Mouse (Mus musculus) cerebellum, adult 11-12 months (tissue): ENCODE data around the gene Spaca6.
A peak's percentile ranks its signal among the peaks of the same experiment; 100 is the strongest.
"Not testable (repeated sequence)": the region's sequence is repeated elsewhere in the genome, so short reads cannot be mapped to it uniquely, and the experiment has no call there.

Source experiments
- DNase-seq: peaks from one replicate; pipeline ENCODE4 v3.0.0; 2022

The Spaca6 gene

DNA sequence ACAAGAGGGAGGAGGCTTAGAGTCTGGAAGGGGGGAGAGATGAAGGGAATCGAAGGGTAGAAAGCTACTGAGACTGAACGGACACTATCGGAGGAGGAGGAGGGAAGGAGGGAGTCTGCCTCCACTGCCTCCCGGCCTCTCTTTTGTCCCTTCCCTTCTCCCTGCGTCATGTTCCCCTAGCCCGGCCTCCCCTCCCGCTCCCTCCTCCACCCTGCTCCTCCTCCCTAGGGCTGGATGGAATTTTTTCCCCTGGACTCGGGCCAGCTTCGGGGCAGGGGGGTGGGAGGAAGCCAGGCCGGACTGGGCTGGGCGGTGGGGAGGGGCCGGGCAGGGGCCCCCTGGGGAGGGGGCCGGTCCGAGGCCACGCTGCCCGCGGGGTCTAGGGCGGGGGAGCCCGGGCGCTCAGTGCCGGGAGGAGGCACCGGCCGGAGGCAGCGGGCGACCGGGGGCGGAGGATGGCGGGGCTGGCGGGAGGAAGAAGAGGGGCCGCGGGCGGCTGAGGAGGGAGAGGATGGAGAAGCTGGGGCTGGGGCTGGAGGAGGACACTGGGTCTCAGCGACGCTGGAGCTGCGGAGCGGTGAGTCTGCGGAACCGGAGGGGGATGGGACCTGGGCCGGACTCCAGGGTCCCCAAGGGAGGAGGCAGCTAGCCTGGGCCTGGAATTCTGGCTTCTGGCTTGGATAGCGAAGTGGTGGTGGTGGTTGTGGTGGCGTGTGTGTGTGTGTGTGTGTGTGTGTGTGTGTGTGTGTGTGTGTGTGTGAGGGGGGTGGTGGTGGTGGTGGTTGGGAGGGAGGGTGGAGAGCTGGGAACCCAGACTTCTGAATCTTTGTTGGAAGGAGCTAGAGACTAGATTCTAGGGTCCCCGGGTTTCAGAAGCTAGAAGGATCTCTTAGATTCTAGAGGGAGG is at the start of gene Spaca6:
Gene Spaca6 (plus strand): TSS at position 408 of the 907 bp plus-strand sequence.
- peak; percentile 96 for DNase-seq

DNA sequence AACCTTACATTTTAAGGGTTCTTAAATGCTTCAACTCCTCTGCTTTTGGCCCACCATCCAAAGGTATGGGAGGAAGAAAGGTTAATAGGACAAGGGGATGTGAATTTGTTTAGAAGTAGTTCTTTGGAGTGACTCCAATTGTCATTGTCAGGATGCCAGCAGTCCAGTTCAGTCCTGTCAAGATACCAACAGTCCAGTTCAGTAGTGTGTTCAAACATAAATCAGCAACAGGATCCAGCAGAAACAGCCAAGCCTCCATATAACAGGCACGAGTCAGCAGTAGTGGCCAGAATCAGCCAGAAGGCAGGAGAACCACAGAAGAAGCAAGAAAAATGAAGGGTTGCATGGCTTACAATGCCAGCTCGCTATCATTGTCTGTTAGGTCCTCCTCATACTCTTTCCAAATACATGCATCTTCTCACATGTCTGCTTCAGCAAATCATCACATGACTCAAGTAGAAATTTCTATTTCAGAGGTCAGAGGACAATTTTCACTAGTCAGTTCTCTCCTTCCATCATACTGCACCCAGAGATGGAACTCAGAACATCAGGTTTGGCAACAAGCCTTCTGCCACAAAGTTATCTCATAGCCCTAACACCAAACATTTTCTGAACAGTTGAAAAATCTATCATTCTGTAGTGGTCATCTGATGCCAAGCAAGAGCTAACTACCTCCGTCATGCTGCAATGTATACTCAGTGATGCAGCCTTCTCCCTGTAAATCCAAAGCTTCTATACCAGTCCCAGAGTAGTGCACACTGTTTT is 35.9 kb upstream of the Spaca6 start:
- no peak for DNase-seq

DNA sequence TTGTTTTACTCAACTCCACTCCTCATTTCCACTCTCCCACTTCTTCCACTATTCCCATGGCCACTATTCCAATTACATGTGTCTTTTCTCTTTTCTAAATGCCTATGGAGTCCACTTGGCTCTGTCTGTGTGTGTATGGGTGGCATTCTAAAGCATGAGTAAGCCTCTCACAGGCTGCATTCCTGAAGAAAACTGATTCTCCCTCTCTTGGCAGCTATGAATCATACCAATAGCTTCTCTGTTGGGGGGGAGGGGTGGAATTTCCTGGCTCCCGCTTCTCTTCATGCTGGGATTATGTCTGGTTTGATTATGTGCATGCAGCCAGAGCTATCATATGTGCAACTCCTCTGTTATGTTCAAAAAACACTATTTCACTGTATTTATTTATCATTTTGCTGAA is 34.4 kb upstream of the Spaca6 start:
- peak; percentile 34 for DNase-seq

DNA sequence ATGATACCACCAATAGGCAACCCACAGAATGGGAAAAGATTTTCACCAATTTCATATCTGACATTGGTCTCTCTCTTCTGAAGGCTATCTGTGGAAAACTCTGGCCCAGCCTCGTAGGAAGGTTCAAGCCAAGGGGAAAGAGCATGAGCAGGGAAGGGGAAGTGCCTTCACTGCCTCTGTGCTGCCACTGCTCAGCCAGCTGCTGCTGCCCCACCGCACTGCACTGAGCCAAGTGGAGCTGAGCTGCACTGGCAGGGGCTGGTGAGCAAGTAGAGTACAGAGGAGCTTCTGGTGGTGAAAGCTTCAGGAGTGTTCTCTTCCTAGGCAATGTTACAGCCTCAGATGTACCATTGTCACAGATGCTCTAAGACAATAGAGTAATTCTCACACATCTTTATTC is 31.4 kb upstream of the Spaca6 start:
- no peak for DNase-seq

DNA sequence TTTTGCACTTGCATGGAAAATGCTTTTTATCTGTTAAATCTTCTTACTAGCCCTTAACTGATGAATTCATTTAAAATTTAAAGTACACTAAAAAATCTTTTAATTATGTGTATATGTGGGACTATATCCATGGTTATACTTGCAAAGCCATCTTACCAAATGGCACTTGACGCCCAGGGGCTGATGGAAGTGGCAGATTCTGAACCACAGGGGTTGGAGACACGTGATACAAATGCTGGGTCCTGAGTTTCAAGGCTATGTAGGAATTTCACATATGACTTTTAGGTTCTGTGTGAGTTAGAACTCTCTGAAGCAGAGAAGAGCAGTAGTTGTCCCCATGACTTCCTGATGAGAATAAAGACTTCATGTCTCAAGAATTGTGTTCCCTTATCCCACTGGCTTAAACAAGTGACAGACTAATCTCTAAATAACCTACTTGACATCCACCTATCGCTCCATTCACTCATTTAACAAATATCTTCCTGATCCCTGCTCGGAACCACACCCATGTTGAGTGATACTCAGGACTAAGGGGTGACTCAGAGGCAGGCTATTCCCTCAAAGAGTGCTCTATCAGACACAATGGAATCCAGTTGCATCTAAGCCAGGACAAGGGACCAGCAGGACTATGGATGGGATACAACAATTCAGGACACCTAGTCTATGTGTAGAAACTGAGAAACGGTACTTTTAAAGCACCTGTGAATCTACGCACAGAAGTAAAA is 3.2 kb upstream of the Spaca6 start:
- no peak for DNase-seq

DNA sequence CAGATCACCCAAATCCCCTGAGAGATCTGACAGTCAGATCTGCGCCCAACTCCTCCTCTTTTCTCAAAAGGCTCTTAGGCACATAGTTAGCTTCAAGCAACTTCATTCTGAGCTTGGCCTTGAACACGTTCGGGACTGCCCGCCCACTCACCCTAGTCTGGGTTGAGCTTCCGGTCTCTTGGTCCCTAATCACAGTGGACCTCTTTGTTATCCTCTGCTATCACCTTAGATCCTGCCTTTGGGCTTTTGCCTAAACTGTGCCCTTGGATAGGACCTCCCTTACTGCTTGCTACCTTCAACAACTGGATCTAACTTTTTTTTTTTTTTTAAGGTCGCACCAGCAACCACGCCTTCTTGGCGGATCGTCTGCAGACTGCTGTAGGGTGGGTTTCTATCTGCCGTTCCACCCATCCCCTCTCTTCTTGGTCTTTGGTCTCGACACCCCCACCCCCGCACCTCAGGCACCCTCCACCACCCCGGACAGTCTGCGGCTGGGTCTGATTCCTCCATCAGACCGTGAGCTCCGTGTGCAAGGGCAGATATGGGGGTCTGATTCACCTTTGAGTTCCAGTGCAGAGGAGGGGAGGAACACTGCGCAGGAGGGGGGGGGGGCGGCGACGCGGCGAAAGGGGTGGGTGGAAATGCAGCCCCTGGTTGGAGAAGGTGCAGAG is 902 bp upstream of the Spaca6 start:
- peak; percentile 82 for DNase-seq

DNA sequence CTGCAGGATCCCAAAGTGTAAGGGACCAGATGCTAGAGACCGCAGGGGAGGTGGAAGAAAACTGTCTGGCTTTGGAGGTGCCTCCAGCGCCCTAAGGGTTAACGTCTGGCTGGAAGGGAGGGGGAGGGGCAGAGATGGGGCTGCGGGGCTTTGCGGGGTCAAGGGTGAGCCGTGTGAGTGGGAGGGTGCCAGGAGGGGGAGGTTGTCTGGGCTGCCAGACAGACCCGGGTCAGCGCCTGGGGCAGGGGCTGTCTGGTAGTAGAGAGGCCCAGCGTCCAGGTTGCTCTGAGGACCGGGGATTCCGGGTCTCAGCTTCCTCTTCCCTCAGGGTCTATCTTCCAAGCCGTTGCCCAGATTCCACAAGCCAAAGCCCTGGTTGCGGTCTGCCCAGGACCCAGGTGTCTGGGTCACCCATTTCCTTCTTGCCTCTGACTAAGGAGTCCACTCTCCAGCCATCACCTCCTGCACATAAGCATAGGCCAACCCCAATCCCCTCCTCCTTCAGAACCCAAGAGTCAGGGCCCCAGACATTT is 766 bp downstream of the Spaca6 start:
- peak; percentile 88 for DNase-seq

DNA sequence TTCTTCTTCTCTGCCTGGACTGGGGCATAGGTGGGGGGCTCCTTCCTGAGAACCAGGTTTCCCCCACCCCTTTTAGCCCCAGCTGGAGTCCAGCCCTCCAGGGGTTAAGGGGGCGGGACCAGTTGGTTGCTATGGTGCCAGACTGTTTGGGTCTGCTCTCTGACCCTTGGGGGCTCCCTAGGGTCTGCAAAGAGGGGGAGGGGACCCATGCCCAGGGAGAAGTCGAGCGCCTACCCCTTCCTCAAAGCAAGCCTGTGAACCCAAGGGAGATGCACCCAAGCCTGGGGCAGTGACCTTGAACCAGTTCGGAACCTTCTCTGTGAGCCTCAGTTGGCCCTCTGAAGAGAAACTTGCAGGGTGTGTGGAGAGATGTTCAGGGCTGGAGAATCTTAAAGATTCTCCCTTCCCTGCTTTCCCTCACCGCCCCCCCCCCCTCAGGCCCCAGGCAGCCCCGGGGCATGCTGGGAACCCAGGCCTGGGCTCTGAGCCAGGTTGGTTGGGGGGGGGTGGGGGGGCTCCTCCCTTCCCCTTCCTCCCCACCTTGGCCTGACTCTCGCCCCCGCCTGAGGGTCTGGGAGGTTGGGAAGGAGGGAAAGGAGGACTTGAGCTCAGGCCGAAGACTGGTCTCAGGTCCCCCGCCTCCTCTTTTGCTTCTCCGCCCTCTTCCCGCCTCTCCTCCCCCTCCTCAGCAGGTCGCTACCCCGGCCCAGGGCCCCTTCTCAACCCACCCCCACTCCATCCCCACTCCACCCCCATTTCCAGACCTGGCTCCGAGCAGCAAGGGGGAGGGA is 1.4 kb downstream of the Spaca6 start:
- peak; percentile 83 for DNase-seq

DNA sequence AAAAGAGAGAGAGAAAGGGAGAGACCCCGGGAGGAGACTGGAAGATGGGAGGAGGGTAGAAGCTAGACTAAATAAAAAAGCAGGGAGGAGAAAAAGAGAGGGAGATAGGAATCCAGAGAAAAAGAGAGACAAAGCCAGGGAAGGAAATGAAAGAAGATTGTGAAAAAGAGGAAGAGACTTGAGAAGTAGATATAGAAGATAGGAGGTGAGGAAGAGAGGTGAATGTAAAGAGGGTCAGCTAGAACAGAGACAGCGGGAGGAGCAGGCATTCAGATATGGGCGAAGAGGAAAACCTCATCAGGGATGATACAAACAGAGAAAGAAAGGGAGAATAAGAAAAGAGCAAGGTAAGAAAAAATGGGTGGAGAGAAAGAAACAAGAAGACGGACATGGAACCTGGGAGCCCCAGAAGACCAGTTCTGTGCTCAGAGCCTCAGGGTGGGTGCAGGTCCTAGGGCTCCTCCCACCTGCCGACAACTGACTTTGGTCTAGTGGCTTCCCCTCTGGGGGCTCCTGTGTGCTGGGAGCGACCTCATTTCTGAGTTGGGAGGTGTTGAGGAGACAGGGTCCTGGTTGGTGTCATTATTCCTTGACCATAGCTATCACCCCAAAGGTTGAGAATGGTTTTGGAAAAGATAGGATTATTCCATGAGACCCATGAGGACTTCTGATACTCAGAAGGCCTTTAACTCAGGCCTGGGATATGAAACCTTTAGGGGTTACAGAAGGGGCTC is 2.3 kb downstream of the Spaca6 start:
- DNase-seq, result peak; percentile 56

DNA sequence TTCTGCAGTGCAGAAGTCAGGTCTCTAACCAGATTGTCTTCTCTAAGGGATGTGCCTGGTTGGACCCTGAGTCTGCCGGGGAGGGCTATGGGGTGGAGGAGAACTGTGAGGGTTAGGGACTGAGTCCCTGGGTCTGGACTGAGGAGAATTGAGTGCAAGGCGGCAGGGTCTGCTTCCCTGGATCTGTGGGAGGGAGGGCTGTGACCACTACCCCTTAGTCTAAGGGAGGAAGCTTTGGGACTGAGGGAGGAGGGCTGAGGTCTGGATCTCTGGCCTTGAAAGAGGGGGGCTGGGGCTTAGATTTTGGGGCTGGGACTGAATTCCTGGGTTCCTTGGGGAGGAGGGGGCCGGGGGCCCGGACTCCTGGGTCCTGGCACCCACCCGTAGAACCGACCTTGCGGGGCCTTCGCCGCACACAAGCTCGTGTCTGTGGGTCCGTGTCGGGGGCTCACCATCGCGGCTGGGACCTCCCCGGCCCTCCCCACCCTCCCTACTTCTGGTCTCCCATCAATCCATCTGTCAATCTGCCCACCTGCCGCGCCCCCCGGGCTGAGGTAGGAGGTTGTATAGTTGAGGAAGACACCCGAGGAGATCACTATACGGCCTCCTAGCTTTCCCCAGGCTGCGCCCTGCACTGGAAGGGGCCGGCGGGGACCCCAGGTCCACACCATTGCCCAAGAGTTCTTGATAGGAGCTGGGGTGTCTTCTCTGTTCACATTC is 3.0 kb downstream of the Spaca6 start:
- peak; percentile 53 for DNase-seq

DNA sequence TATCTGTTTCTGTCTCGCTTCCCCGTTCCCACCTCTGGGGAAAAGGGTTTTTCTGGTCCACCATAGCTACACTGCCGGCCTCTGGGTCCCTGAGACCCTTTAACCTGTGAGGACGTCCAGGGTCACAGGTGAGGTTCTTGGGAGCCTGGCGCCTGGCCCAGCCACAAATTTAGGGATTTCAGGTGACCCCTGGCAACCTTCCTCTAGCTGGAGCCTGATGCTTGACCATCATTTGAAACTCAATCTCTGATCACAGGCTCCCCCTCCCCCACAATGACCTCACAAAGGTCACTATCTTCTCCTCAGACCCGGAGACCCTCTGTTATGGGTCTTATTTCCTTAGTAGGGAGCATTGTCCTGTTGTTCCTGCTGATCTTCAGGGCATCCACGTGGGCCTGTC is 3.8 kb downstream of the Spaca6 start:
- DNase-seq, result peak; percentile 59

DNA sequence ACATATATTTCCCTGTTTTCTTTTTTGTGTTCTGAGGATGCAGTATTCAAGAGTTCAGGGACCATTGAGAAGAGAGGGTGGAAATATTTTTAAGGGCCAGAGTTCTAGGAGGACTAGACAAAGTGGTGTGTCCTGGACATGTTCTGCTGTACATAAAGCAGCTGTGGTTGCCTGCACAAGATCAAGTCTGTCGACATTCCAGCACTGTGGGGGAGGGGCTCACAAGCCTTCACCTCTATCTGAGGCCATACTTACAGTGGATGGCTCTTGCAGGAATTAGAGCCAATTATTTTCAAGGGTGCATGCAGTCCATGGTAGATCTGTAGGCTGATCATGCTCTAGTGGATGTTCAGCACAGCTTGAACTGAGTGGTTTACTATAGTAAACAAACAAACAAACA is 7.9 kb downstream of the Spaca6 start:
- no peak for DNase-seq

DNA sequence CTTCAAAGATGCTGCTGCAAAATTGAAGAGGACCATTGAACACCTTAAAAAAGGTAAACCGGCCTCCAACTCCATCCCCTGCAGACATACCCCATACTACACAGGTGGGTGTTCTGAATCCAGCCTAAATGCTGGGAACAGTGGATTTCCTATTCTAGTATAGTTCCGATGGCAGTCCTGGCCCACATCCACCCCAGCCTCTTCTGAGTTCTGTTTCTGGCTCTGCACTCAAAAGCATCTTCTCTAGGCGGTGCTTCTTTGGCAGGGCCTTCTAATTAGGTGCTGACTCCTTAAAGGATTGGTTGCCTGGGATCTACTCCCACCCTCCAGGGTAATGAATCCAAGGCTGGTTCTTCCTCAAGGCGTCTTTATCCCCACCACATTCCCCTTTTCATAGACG is 9.1 kb downstream of the Spaca6 start:
- DNase-seq, result no peak

DNA sequence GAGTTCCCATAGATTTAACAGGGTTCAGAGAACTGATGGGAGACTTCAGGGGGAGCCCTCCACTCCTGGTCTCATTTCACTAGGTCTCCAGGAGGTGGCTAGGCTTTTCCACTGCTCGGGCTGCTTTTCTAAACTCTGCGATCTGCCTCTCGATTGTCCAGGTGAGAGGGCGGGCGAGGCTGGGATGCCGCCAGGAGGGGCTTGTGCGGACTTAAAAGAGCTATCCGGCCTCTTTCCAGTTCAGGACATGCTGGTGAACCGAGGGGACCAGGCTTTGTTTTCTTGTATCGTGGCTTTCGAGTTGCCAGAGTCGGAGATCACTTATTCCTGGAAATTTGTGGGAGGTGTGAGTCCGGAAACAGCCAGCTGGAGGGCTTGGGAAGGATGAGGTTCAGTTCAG is 10.5 kb downstream of the Spaca6 start:
- peak; percentile 71 for DNase-seq

DNA sequence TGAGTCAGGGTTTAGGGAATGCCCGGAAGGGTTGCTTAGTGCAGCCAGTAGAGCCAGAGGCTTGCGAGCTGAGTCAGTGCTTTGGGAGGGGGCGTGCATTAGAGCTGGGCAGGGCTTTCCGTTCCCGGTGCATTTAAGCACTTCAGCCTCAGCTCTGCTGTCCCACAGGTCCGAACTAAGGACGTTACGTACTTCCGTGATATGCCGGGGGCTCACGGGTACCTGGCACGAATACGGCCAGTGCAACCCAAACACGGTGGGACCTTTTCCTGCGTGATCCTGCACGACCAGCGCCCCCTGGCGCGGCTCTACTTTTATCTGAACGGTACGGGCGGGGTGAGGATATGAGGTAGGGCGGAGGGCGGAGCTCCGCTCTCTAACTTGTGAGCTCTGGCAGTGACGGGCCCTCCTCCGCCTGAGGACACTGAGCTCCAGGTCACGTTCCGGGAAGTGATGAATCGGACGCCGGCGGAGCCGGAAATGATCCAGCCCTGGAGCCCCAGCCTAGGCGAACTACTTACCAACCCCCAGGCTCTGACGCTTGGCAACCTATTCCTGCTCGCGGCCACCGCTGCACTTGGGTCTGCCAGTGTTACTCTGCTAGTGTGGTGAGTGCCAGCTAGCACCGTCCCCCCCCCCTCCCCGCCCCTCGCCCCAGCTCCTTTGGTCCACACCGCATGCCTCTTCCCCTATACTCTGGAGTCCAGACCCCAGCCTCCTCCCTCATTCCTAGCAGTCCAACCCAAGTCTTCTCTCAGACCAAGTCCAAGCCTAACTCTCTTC is 11.2 kb downstream of the Spaca6 start:
- DNase-seq, result peak; percentile 97

DNA sequence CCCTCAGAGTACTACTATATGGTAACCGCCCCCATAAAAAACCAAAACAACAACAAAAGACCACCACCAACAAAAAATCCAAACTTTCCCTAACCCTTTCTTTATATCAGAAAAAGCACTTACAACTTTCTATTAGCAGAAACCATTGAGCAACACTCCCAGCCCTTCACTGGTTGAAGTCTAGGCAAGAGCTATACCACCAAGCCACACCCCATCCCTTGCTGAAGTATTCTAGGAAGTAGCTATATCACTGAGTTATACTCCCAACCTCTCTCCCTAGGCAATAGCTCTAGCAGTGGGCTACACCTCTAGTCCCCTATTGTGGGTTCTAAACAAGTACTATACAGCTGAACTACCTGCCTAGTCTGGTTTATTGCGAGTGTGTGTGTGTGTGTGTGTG is 12.3 kb downstream of the Spaca6 start:
- DNase-seq, result no peak

DNA sequence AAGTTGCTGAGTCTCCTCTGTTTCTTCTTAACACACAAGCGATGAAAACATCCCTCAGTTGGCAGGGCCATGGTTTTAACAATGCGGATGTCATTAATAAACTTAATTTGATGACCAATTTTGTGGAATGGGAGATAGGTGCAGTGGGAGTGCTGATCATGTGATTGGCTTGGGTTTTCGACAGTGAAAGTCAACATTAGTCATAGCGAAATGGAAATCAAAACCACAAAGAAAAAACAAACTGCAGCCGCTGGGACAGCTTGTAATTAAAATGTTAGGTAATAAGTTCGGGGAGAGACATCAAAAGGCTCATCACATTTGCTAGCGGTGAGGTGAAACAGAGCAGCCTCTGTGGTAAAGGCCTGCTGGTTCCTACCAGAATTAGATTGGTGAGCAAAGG is 13.8 kb downstream of the Spaca6 start:
- DNase-seq, result no peak

DNA sequence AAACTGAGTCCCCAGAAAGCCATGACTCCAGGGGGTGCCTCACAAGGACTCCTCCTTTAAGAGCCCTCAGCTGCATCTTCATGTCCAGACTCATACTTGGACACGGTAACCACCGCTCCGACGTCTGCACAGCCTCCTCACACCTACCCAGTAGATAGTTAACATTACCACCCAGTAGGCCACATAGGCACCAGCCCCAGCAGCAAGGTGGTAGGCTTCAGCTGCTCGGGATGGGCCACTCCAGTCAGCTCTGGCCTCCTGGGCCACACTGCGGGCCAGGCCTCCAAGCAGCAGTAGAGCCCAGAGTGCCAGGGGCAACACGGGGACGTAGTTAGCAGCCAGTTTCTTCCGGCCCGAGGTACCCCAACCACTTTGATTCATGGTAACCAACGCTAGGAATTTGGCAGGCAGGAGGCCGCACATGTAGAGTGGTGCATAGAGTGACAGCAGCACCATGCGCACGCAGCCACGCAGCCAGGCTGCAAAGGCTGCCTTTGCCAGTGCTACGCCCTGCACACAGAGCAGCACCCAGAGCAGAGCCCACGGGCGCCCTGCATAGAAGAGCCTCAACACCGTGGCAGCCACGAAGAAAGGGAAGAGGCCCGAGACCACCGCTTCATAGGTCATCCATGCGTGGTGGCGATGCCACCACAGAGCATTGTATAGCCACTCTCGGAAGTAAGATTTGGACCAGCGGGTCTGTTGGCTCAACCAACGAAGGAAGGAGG is 16.7 kb downstream of the Spaca6 start:
- DNase-seq, result no peak

DNA sequence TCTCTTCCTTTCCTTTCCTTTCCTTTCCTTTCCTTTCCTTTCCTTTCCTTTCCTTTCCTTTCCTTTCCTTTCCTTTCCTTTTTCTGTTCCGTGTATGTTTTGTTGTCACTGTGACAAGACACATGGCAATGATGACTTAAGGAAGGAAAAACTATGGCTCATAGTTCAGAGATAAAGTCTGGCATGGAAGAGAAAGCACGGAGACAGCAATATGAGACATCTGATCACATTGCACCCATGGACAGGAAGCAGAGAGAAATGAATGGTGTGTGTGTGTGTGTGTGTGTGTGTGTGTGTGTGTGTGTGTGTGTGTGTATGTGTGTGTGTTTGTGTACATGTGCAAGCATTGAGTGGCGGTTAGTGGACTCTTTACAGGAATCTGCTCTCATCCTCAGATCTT is 17.6 kb downstream of the Spaca6 start:
- DNase-seq, result not testable (repeated sequence)
